Mouse (Mus musculus) neural tube, embryonic 15.5 days (tissue): ENCODE data around the gene Ubap1. TPM values are rescaled to one million over a fixed set of nuclear protein-coding genes. Genes with fewer than 3 reads are reported as not detected.

Source experiments
- ATAC-seq: fragments of 200-750 bp; cut with Nextera tagmentation; 2 replicates; pipeline ENCODE4 v1.8.0; 2017; ENCODE audit warnings: mild to moderate bottlenecking, moderate TSS enrichment, moderate library complexity; ENCODE audit not compliant: low FRiP score
- H3K27ac ChIP-seq: fragments of 300-500 bp; sonication (generic); replicated peaks from 2 replicates; pipeline ENCODE4 v1.5.1; 2015; ENCODE audit warnings: mild to moderate bottlenecking, inconsistent platforms
- H3K27me3 ChIP-seq: fragments of 300-500 bp; sonication (generic); replicated peaks from 2 replicates; pipeline ENCODE4 v1.6.1; 2015; ENCODE audit warnings: inconsistent platforms
- H3K36me3 ChIP-seq: fragments of 300-500 bp; sonication (generic); 2 replicates; pipeline ENCODE4 v1.6.1; 2015; ENCODE audit warnings: inconsistent platforms
- H3K4me1 ChIP-seq: fragments of 300-500 bp; sonication (generic); 2 replicates; pipeline ENCODE4 v1.6.1; 2015; ENCODE audit warnings: inconsistent platforms
- H3K4me2 ChIP-seq: fragments of 300-500 bp; sonication (generic); 2 replicates; pipeline ENCODE4 v1.6.1; 2015; ENCODE audit warnings: inconsistent platforms, mild to moderate bottlenecking, moderate library complexity
- H3K4me3 ChIP-seq: fragments of 300-500 bp; sonication (generic); replicated peaks from 2 replicates; pipeline ENCODE4 v1.5.1; 2015; ENCODE audit warnings: mild to moderate bottlenecking, inconsistent platforms
- H3K9ac ChIP-seq: fragments of 300-500 bp; sonication (generic); replicated peaks from 2 replicates; pipeline ENCODE4 v1.6.1; 2015; ENCODE audit warnings: mild to moderate bottlenecking, inconsistent platforms
- H3K9me3 ChIP-seq: fragments of 300-500 bp; sonication (generic); replicated peaks from 2 replicates; pipeline ENCODE4 v1.6.1; 2016; ENCODE audit warnings: inconsistent platforms
- WGBS: fragments of 180-500 bp; shearing (Covaris S2); methylation state at CpG from one replicate; pipeline ENCODE4 v1.1.7; 2015; ENCODE audit warnings: mixed read lengths; 5-methylcytosine and 5-hydroxymethylcytosine counted together
- polyA plus RNA-seq: library from polyadenylated mRNA; unstranded; fragments of >200 nt; fragmentation: Nextera tagmentation; extraction: Ambion mirVana; gene quantifications from 2 replicates; pipeline ENCODE4 v1.2.1, GENCODE M21; 2015

Ubap1 gene
- polyA plus RNA-seq, 1 experiment from 2014 or later, result 68.1 TPM

DNA sequence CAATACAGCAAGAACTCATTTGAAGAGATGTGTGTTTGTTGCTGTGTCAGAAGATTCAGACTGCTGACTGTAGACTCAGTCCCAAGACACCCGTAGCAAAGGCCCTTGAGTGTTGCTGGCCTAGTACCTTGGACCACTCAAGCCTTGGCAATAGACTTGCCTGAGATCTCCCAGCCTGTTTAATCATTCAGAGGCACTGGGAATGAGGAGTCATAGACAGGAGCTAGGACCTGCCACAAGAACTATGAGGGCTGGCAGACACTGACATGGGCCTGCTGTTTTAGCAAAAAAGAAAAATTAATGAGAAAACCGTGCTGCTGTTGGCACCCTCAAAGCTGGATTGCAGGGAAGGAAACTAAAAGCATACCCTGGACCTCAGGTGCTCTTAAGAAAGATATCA lies 42.2 kb downstream of the Ubap1 start:
- Histone ChIP-seq H3K4me2 (no peak overlapping the region), H3K9ac (no peak overlapping the region), H3K36me3 (peaks cover 69% of the 10 kb centered on the region), H3K27ac (no peak overlapping the region), H3K9me3 (no peaks in the 10 kb centered on the region), H3K27me3 (no peaks in the 10 kb centered on the region), H3K4me1 (no peaks in the 10 kb centered on the region), H3K4me3 (no peak overlapping the region)
- no peak for ATAC-seq
- 95% methylated on average over 2 of the region's 2 CpGs for WGBS

GRCm38 (mm10) chr4:41394651-41395050 lies 45.9 kb downstream of the Ubap1 start:
- no peak overlapping the region for H3K9ac ChIP-seq
- H3K27ac ChIP-seq, result no peak overlapping the region
- no peaks in the 10 kb centered on the region for H3K4me1 ChIP-seq
- H3K4me3 ChIP-seq, result no peak overlapping the region
- 66% methylated on average over 9 of the region's 9 CpGs for WGBS
- H3K4me2 ChIP-seq, result no peak overlapping the region
- no peaks in the 10 kb centered on the region for H3K27me3 ChIP-seq
- no peaks in the 10 kb centered on the region for H3K9me3 ChIP-seq
- H3K36me3 ChIP-seq, result peaks cover 52% of the 10 kb centered on the region
- no peak for ATAC-seq

DNA sequence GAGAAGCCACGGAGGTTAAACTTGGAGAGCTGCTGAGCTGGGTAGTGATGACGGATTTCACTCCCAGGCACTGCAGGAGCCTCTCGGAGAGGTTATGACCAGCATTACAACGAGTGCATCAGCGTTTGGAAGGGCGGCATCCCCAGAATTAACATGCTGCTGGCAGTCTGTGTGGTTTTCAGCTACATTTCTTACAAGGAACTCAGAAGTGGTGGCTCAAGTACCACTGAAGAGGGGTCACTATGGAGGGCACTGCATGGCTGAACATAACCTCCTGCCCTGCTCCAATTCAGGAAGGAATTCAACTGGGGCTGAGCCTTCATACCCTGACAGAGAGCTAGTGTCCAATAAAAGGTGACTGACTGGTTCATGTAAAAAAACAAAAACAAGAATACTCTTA lies 49.6 kb downstream of the Ubap1 start:
- no peak overlapping the region for H3K27ac ChIP-seq
- H3K36me3 ChIP-seq, result peaks cover 27% of the 10 kb centered on the region
- no peaks in the 10 kb centered on the region for H3K4me1 ChIP-seq
- whole genome bisulfite sequencing, result 86% methylated on average over 6 of the region's 6 CpGs
- no peaks in the 10 kb centered on the region for H3K9me3 ChIP-seq
- H3K4me2 ChIP-seq, result no peak overlapping the region
- H3K4me3 ChIP-seq, result no peak overlapping the region
- H3K27me3 ChIP-seq, result no peaks in the 10 kb centered on the region
- no peak overlapping the region for H3K9ac ChIP-seq
- no peak for ATAC-seq

DNA sequence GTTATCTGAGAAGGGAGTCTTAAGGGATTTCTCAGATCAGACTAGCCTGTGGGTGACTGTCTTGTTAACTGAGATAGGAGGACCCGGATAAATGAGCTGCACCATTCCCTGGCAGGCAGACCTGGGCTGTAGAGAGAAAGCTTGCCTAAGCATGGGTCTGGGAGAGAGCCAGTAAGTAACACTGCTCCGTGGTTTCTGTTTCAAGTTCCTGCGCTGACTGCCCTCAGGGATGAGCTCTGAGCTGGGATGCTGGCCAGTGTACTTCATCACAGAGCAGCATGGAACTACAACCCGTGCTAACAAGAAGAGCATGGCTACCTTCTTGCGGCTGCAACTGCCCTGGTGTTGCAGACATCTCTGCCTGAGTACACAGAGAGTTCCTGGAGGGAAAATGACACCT lies 51.1 kb downstream of the Ubap1 start:
- no peak overlapping the region for H3K4me2 ChIP-seq
- H3K27me3 ChIP-seq, result no peaks in the 10 kb centered on the region
- WGBS, result 86% methylated on average over 5 of the region's 5 CpGs
- no peak overlapping the region for H3K27ac ChIP-seq
- no peaks in the 10 kb centered on the region for H3K9me3 ChIP-seq
- peaks cover 12% of the 10 kb centered on the region for H3K36me3 ChIP-seq
- no peak for ATAC-seq
- H3K4me3 ChIP-seq, result no peak overlapping the region
- no peak overlapping the region for H3K9ac ChIP-seq
- no peaks in the 10 kb centered on the region for H3K4me1 ChIP-seq

DNA sequence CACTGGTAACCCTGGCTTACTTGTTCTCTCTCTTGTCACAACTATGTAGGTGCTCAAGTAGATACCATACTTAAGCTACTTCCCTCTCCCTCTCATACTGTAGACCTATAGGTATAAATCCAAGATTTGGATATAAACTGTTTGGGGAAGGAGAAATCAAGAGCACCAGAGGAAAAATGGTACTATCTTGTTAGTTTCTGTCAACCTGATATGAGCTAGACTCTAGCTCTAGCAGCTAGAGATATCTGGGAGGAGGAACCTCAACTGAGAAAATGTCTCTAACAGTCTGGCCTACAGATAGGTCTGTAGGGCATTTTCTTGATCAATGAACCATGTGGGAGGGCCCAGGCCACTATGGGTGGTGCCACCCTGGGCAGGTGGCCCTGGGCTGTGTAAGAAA lies 52.4 kb downstream of the Ubap1 start:
- H3K9me3 ChIP-seq, result no peaks in the 10 kb centered on the region
- H3K36me3 ChIP-seq, result peaks cover 5% of the 10 kb centered on the region; the same call in 1 of the 2 replicates
- no peak overlapping the region for H3K4me3 ChIP-seq
- no peaks in the 10 kb centered on the region for H3K4me1 ChIP-seq
- no peak overlapping the region for H3K4me2 ChIP-seq
- no peak overlapping the region for H3K9ac ChIP-seq
- ATAC-seq, result no peak
- H3K27me3 ChIP-seq, result no peaks in the 10 kb centered on the region
- no peak overlapping the region for H3K27ac ChIP-seq

- Histone ChIP-seq H3K4me2 (no peak overlapping the region), H3K36me3 (peaks cover 5% of the 10 kb centered on the region; the same call in 1 of the 2 replicates), H3K4me1 (no peaks in the 10 kb centered on the region), H3K4me3 (no peak overlapping the region), H3K27ac (no peak overlapping the region), H3K9me3 (no peaks in the 10 kb centered on the region), H3K9ac (no peak overlapping the region), H3K27me3 (no peaks in the 10 kb centered on the region)
- 95% methylated on average over 5 of the region's 5 CpGs for WGBS
- no peak for ATAC-seq
These were observed 52.8 kb downstream of the Ubap1 start for GRCm38 (mm10) chr4:41401573-41401972.

DNA sequence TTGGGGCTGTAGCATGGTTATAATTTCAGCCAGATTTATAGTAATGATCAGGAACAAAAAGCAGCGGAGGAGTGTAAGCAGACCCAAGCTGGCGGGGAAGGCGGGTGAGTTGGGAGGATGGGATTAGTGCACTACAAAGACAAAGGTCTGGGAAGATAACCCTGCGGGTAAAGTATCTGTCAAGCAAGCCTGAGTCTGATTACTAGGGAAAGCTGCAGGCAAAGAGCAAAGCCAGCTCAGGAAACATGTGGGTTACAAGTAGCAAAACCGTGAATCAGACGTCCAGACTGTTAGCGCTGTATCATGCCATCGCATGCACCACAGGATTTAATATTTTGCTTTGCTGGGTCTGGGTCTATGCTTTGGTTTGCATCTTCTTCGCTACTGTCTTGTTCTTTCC lies 57.8 kb downstream of the Ubap1 start:
- WGBS, result 86% methylated on average over 9 of the region's 9 CpGs
- no peak for ATAC-seq

DNA sequence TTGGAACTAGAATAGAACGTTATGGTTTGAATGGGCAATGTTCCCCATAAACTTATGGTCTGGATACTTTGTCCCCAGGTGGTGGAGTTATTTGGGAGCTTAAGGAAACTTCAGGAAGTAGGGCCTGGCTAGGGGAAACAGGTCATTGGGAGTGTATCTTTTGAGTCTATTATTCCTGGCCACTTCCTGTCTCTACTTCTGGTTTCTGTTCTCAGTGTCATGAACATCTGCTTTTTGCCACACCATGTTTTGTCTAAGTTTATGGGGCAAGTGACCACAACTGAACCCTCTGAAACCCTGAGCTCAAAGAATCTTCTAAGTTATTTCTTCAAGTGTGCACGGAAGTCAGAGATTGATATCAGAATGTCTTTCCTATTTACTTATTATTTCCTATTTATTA lies 58.6 kb downstream of the Ubap1 start:
- Histone ChIP-seq H3K27me3 (no peaks in the 10 kb centered on the region), H3K4me3 (no peak overlapping the region), H3K4me1 (no peaks in the 10 kb centered on the region), H3K36me3 (no peaks in the 10 kb centered on the region; the same call in 1 of the 2 replicates), H3K9me3 (no peaks in the 10 kb centered on the region), H3K9ac (no peak overlapping the region), H3K27ac (no peak overlapping the region), H3K4me2 (no peak overlapping the region)
- ATAC-seq, result no peak
- WGBS, result 100% methylated on average over 2 of the region's 2 CpGs

More for the DNA sequence above, 57.8 kb downstream of the Ubap1 start:
- H3K27ac ChIP-seq, result no peak overlapping the region
- no peaks in the 10 kb centered on the region for H3K9me3 ChIP-seq
- no peak overlapping the region for H3K4me3 ChIP-seq
- no peaks in the 10 kb centered on the region for H3K4me1 ChIP-seq
- H3K27me3 ChIP-seq, result no peaks in the 10 kb centered on the region
- no peak overlapping the region for H3K9ac ChIP-seq
- H3K4me2 ChIP-seq, result no peak overlapping the region
- no peaks in the 10 kb centered on the region; the same call in 1 of the 2 replicates for H3K36me3 ChIP-seq

GRCm38 (mm10) chr4:41409341-41409740 lies 60.5 kb downstream of the Ubap1 start:
- WGBS, result 92% methylated on average over 1 of the region's 1 CpGs
- H3K4me3 ChIP-seq, result no peak overlapping the region
- H3K4me2 ChIP-seq, result no peak overlapping the region
- H3K27ac ChIP-seq, result no peak overlapping the region
- no peak for ATAC-seq
- no peak overlapping the region for H3K9ac ChIP-seq
- no peaks in the 10 kb centered on the region for H3K27me3 ChIP-seq
- no peaks in the 10 kb centered on the region for H3K4me1 ChIP-seq
- no peaks in the 10 kb centered on the region for H3K9me3 ChIP-seq
- H3K36me3 ChIP-seq, result no peaks in the 10 kb centered on the region; the same call in 1 of the 2 replicates

GRCm38 (mm10) chr4:41416966-41417365 lies 68.2 kb downstream of the Ubap1 start:
- no peaks in the 10 kb centered on the region for H3K27me3 ChIP-seq
- no peak overlapping the region for H3K4me2 ChIP-seq
- H3K9me3 ChIP-seq, result no peaks in the 10 kb centered on the region
- no peak overlapping the region for H3K27ac ChIP-seq
- no peak overlapping the region for H3K4me3 ChIP-seq
- no peak overlapping the region for H3K9ac ChIP-seq
- no peaks in the 10 kb centered on the region for H3K36me3 ChIP-seq
- ATAC-seq, result no peak
- H3K4me1 ChIP-seq, result no peaks in the 10 kb centered on the region

DNA sequence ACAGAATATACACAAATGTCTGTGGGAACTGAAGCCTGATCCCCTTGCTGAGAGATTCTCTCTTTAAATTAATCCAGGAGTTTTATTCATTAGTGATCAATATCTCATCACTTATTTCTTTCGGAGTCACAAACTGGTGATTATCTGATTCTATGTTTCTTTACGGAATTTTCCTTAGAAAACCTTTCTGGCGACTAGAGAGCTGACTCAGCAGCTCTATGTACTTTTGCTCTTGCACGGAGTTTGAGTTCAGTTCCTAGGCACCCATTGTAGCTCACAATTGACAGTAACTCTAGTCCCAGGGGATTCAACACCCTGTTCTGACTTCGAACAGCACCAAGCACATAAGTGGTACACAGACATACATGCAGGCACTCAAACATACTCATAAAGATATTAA lies 90.1 kb downstream of the Ubap1 start:
- H3K27me3 ChIP-seq, result no peaks in the 10 kb centered on the region
- no peak overlapping the region for H3K4me3 ChIP-seq
- no peaks in the 10 kb centered on the region for H3K9me3 ChIP-seq
- no peak overlapping the region for H3K4me2 ChIP-seq
- H3K27ac ChIP-seq, result no peak overlapping the region
- ATAC-seq, result no peak
- no peak overlapping the region for H3K9ac ChIP-seq
- H3K4me1 ChIP-seq, result no peaks in the 10 kb centered on the region
- H3K36me3 ChIP-seq, result no peaks in the 10 kb centered on the region
- 87% methylated on average over 5 of the region's 5 CpGs for WGBS
